Mouse (Mus musculus): Measurements from ENCODE around the gene Bst2. TPM values are rescaled to one million over a fixed set of nuclear protein-coding genes. Genes with fewer than 3 reads are reported as not detected.

Gene Bst2
- polyA plus RNA-seq, 1 experiment = 17.3 TPM

- no peak overlapping the region for H3K27ac ChIP-seq (replicated peaks; ENCODE audit: low read depth, low read length)
- no peak overlapping the region for H3K4me3 ChIP-seq (ENCODE audit: insufficient read depth, low read depth, low read length)
These were observed 22.2 kb downstream of the Bst2 start for GRCm38 (mm10) chr8:71515043-71515442.

GRCm38 (mm10) chr8:71513018-71513754 is 24.1 kb downstream of the Bst2 start:
- H3K27ac ChIP-seq (replicated peaks; ENCODE audit: low read depth, low read length) = no peak overlapping the region
- H3K4me1 ChIP-seq (ENCODE audit: control insufficient read depth, insufficient read depth, insufficient read length, low read length) = no peaks in the 10 kb centered on the region; the same call in 1 of the 2 replicates
- H3K4me3 ChIP-seq (ENCODE audit: insufficient read depth, low read depth, low read length) = no peak overlapping the region

More at GRCm38 (mm10) chr8:71515043-71515442, 22.2 kb downstream of the Bst2 start:
- H3K4me1 ChIP-seq (ENCODE audit: control insufficient read depth, insufficient read depth, insufficient read length, low read length) = no peaks in the 10 kb centered on the region; the same call in 1 of the 2 replicates

GRCm38 (mm10) chr8:71511644-71512043 is 25.6 kb downstream of the Bst2 start, which contains the start of gene Plvap:
Gene Plvap, minus strand, starts transcription at chr8:71511752.
- Histone ChIP-seq H3K27ac (replicated peaks; ENCODE audit: low read depth, low read length) (no peak within 1 kb of the TSS), H3K4me3 (ENCODE audit: insufficient read depth, low read depth, low read length) (no peak within 1 kb of the TSS)

GRCm38 (mm10) chr8:71509316-71509715 is 27.9 kb downstream of the Bst2 start:
- Histone ChIP-seq H3K4me3 (ENCODE audit: insufficient read depth, low read depth, low read length) (no peak overlapping the region), H3K4me1 (ENCODE audit: control insufficient read depth, insufficient read depth, insufficient read length, low read length) (peaks cover 4% of the 10 kb centered on the region; the same call in 1 of the 2 replicates), H3K27ac (replicated peaks; ENCODE audit: low read depth, low read length) (no peak overlapping the region)

More at GRCm38 (mm10) chr8:71511644-71512043, 25.6 kb downstream of the Bst2 start, which contains the start of gene Plvap:
- H3K4me1 ChIP-seq (ENCODE audit: control insufficient read depth, insufficient read depth, insufficient read length, low read length) = peaks cover 4% of the 10 kb centered on the region; the same call in 1 of the 2 replicates

- H3K4me1 ChIP-seq (ENCODE audit: control insufficient read depth, insufficient read depth, insufficient read length, low read length) = 0 out of 2 replicates have a peak, but pooled peaks cover 4% of the 10 kb centered on the region
- no peak overlapping the region for H3K27ac ChIP-seq (replicated peaks; ENCODE audit: low read depth, low read length)
- peak overlapping the region; percentile 58 for H3K4me3 ChIP-seq (ENCODE audit: insufficient read depth, low read depth, low read length)
These were observed 29.6 kb downstream of the Bst2 start for GRCm38 (mm10) chr8:71507589-71508104.

GRCm38 (mm10) chr8:71505979-71506378 is 31.3 kb downstream of the Bst2 start:
- Histone ChIP-seq H3K4me1 (ENCODE audit: control insufficient read depth, insufficient read depth, insufficient read length, low read length) (0 out of 2 replicates have a peak, but pooled peaks cover 4% of the 10 kb centered on the region), H3K4me3 (ENCODE audit: insufficient read depth, low read depth, low read length) (no peak overlapping the region), H3K27ac (replicated peaks; ENCODE audit: low read depth, low read length) (no peak overlapping the region)

GRCm38 (mm10) chr8:71505326-71505725 is 31.9 kb downstream of the Bst2 start:
- Histone ChIP-seq H3K4me1 (ENCODE audit: control insufficient read depth, insufficient read depth, insufficient read length, low read length) (peaks cover 4% of the 10 kb centered on the region; the same call in 1 of the 2 replicates), H3K27ac (replicated peaks; ENCODE audit: low read depth, low read length) (no peak overlapping the region), H3K4me3 (ENCODE audit: insufficient read depth, low read depth, low read length) (no peak overlapping the region)

- Histone ChIP-seq H3K27ac (replicated peaks; ENCODE audit: low read depth, low read length) (no peak overlapping the region), H3K4me3 (ENCODE audit: insufficient read depth, low read depth, low read length) (no peak overlapping the region), H3K4me1 (ENCODE audit: control insufficient read depth, insufficient read depth, insufficient read length, low read length) (peaks cover 4% of the 10 kb centered on the region; the same call in 1 of the 2 replicates)
These were observed 32.9 kb downstream of the Bst2 start for GRCm38 (mm10) chr8:71504349-71504748.

GRCm38 (mm10) chr8:71498816-71499690 is 38.2 kb downstream of the Bst2 start:
- peaks cover 28% of the 10 kb centered on the region for H3K4me1 ChIP-seq (ENCODE audit: control insufficient read depth, insufficient read depth, insufficient read length, low read length)
- peak overlapping the region; percentile 62 for H3K27ac ChIP-seq (replicated peaks; ENCODE audit: low read depth, low read length)
- H3K4me3 ChIP-seq (ENCODE audit: insufficient read depth, low read depth, low read length) = no peak overlapping the region

GRCm38 (mm10) chr8:71497881-71498501 is 39.3 kb downstream of the Bst2 start:
- no peak overlapping the region for H3K4me3 ChIP-seq (ENCODE audit: insufficient read depth, low read depth, low read length)
- peaks cover 28% of the 10 kb centered on the region for H3K4me1 ChIP-seq (ENCODE audit: control insufficient read depth, insufficient read depth, insufficient read length, low read length)
- H3K27ac ChIP-seq (replicated peaks; ENCODE audit: low read depth, low read length) = peak overlapping the region; percentile 52

- H3K27ac ChIP-seq (replicated peaks; ENCODE audit: low read depth, low read length) = 0 out of 2 replicates have a peak overlapping the region, but pooled peaks have one; percentile 4
- H3K4me1 ChIP-seq (ENCODE audit: control insufficient read depth, insufficient read depth, insufficient read length, low read length) = peaks cover 28% of the 10 kb centered on the region
- no peak overlapping the region for H3K4me3 ChIP-seq (ENCODE audit: insufficient read depth, low read depth, low read length)
These were observed 40.1 kb downstream of the Bst2 start for GRCm38 (mm10) chr8:71497077-71497645.

- H3K4me1 ChIP-seq (ENCODE audit: control insufficient read depth, insufficient read depth, insufficient read length, low read length) = peaks cover 28% of the 10 kb centered on the region
- peak overlapping the region; percentile 47; the same call in 1 of the 2 replicates for H3K27ac ChIP-seq (replicated peaks; ENCODE audit: low read depth, low read length)
- no peak overlapping the region for H3K4me3 ChIP-seq (ENCODE audit: insufficient read depth, low read depth, low read length)
These were observed 40.8 kb downstream of the Bst2 start for GRCm38 (mm10) chr8:71496481-71496880.

GRCm38 (mm10) chr8:71495811-71496210 is 41.4 kb downstream of the Bst2 start:
- Histone ChIP-seq H3K4me3 (ENCODE audit: insufficient read depth, low read depth, low read length) (no peak overlapping the region), H3K4me1 (ENCODE audit: control insufficient read depth, insufficient read depth, insufficient read length, low read length) (peaks cover 28% of the 10 kb centered on the region), H3K27ac (replicated peaks; ENCODE audit: low read depth, low read length) (peak overlapping the region; percentile 47)

- Histone ChIP-seq H3K27ac (replicated peaks; ENCODE audit: low read depth, low read length) (no peak overlapping the region), H3K4me3 (ENCODE audit: insufficient read depth, low read depth, low read length) (no peak overlapping the region; the same call in 1 of the 2 replicates), H3K4me1 (ENCODE audit: control insufficient read depth, insufficient read depth, insufficient read length, low read length) (peaks cover 28% of the 10 kb centered on the region)
These were observed 42.2 kb downstream of the Bst2 start for GRCm38 (mm10) chr8:71495039-71495438.

All from brown adipose tissue, adult 24 weeks (tissue).